Mouse (Mus musculus) embryonic facial prominence, embryonic 12.5 days (tissue): ENCODE data around the gene Usp24. TPM values are rescaled to one million over a fixed set of nuclear protein-coding genes. Genes with fewer than 3 reads are reported as not detected.

Experiments
- ATAC-seq: fragments of 200-750 bp; cut with Nextera tagmentation; 2 replicates; pipeline ENCODE4 v1.8.0; 2017; ENCODE audit not compliant: insufficient number of reproducible peaks, insufficient read depth, low FRiP score, low TSS enrichment
- H3K27ac ChIP-seq: fragments of 300-500 bp; sonication (generic); 2 replicates; pipeline ENCODE4 v1.5.1; 2016; ENCODE audit warnings: mild to moderate bottlenecking
- H3K27me3 ChIP-seq: fragments of 300-500 bp; sonication (generic); 2 replicates; pipeline ENCODE4 v1.6.1; 2016; ENCODE audit warnings: mild to moderate bottlenecking, moderate library complexity
- H3K36me3 ChIP-seq: fragments of 300-500 bp; sonication (generic); 2 replicates; pipeline ENCODE4 v1.6.1; 2016; ENCODE audit warnings: mild to moderate bottlenecking
- H3K4me1 ChIP-seq: fragments of 300-500 bp; sonication (generic); 2 replicates; pipeline ENCODE4 v1.6.1; 2016
- H3K4me2 ChIP-seq: fragments of 300-500 bp; sonication (generic); replicated peaks from 2 replicates; pipeline ENCODE4 v1.6.1; 2016; ENCODE audit warnings: mild to moderate bottlenecking, moderate library complexity
- H3K4me3 ChIP-seq: fragments of 300-500 bp; sonication (generic); 2 replicates; pipeline ENCODE4 v1.5.1; 2016; ENCODE audit warnings: mild to moderate bottlenecking
- H3K9ac ChIP-seq: fragments of 300-500 bp; sonication (generic); 2 replicates; pipeline ENCODE4 v1.6.1; 2016; ENCODE audit warnings: mild to moderate bottlenecking, moderate library complexity
- H3K9me3 ChIP-seq: fragments of 300-500 bp; sonication (generic); 2 replicates; pipeline ENCODE4 v1.6.1; 2016; ENCODE audit warnings: mild to moderate bottlenecking, moderate library complexity
- WGBS: fragments of 180-500 bp; shearing (Covaris S2); methylation state at CpG from one replicate; pipeline ENCODE4 v1.1.7; 2016; 5-methylcytosine and 5-hydroxymethylcytosine counted together
- polyA plus RNA-seq: library from polyadenylated mRNA; unstranded; fragments of >200 nt; fragmentation: Nextera tagmentation; extraction: Ambion mirVana; gene quantifications from 2 replicates; pipeline ENCODE4 v1.2.1, GENCODE M21; 2016

Usp24 gene
- polyA plus RNA-seq, 1 experiment from 2014 or later: 13.2 TPM

GRCm38 (mm10) chr4:106463174-106463801, 147.3 kb downstream of the Usp24 start:
- ATAC-seq: no peak
- 31% methylated on average over 21 of the region's 21 CpGs for whole genome bisulfite sequencing

GRCm38 (mm10) chr4:106467420-106468110, 151.6 kb downstream of the Usp24 start:
- ATAC-seq: no peak

More at GRCm38 (mm10) chr4:106463174-106463801, 147.3 kb downstream of the Usp24 start:
- Histone ChIP-seq H3K27me3 (peaks cover 44% of the 10 kb centered on the region), H3K9ac (peak overlapping the region; percentile 47; the same call in 1 of the 2 replicates), H3K4me1 (peaks cover 16% of the 10 kb centered on the region), H3K27ac (no peak overlapping the region), H3K36me3 (no peaks in the 10 kb centered on the region), H3K4me2 (peak overlapping the region; percentile 73), H3K9me3 (no peaks in the 10 kb centered on the region), H3K4me3 (peak overlapping the region; percentile 41)

GRCm38 (mm10) chr4:106470921-106471320, 154.9 kb downstream of the Usp24 start:
- Histone ChIP-seq H3K4me2 (no peak overlapping the region), H3K27ac (no peak overlapping the region), H3K9ac (no peak overlapping the region), H3K36me3 (no peaks in the 10 kb centered on the region), H3K4me1 (no peaks in the 10 kb centered on the region), H3K9me3 (no peaks in the 10 kb centered on the region), H3K4me3 (no peak overlapping the region), H3K27me3 (0 out of 2 replicates have a peak, but pooled peaks cover 6% of the 10 kb centered on the region)
- no peak for ATAC-seq
- 79% methylated on average over 5 of the region's 5 CpGs for WGBS

More at GRCm38 (mm10) chr4:106467420-106468110, 151.6 kb downstream of the Usp24 start:
- Histone ChIP-seq H3K36me3 (no peaks in the 10 kb centered on the region), H3K27me3 (peaks cover 30% of the 10 kb centered on the region), H3K4me1 (peaks cover 16% of the 10 kb centered on the region), H3K4me3 (no peak overlapping the region), H3K27ac (no peak overlapping the region), H3K9ac (no peak overlapping the region), H3K4me2 (no peak overlapping the region), H3K9me3 (no peaks in the 10 kb centered on the region)
- WGBS: 84% methylated on average over 13 of the region's 13 CpGs

- no peak overlapping the region for H3K4me3 ChIP-seq
- WGBS: 16% methylated on average over 3 of the region's 3 CpGs
- no peaks in the 10 kb centered on the region for H3K9me3 ChIP-seq
- H3K27ac ChIP-seq: no peak overlapping the region
- ATAC-seq: no peak
- H3K36me3 ChIP-seq: no peaks in the 10 kb centered on the region
- H3K9ac ChIP-seq: no peak overlapping the region
- H3K4me2 ChIP-seq: no peak overlapping the region
- 0 out of 2 replicates have a peak, but pooled peaks cover 6% of the 10 kb centered on the region for H3K27me3 ChIP-seq
- no peaks in the 10 kb centered on the region for H3K4me1 ChIP-seq
Measured at GRCm38 (mm10) chr4:106472335-106472734, 156.3 kb downstream of the Usp24 start.

- H3K9ac ChIP-seq: no peak overlapping the region
- H3K9me3 ChIP-seq: no peaks in the 10 kb centered on the region
- peak; percentile 64; the same call in 1 of the 2 replicates for ATAC-seq
- 6% methylated on average over 6 of the region's 6 CpGs for WGBS
- H3K27me3 ChIP-seq: 0 out of 2 replicates have a peak, but pooled peaks cover 6% of the 10 kb centered on the region
- H3K36me3 ChIP-seq: no peaks in the 10 kb centered on the region
- no peak overlapping the region for H3K4me2 ChIP-seq
- H3K4me3 ChIP-seq: no peak overlapping the region
- no peaks in the 10 kb centered on the region for H3K4me1 ChIP-seq
- H3K27ac ChIP-seq: no peak overlapping the region
Measured at GRCm38 (mm10) chr4:106474241-106474640, 158.2 kb downstream of the Usp24 start.

- Histone ChIP-seq H3K4me2 (no peak overlapping the region), H3K9me3 (no peaks in the 10 kb centered on the region), H3K4me3 (no peak overlapping the region), H3K27me3 (peaks cover 13% of the 10 kb centered on the region), H3K4me1 (no peaks in the 10 kb centered on the region), H3K27ac (no peak overlapping the region), H3K9ac (no peak overlapping the region), H3K36me3 (no peaks in the 10 kb centered on the region)
- ATAC-seq: no peak
- WGBS: 81% methylated on average over 3 of the region's 3 CpGs
Measured at GRCm38 (mm10) chr4:106480545-106480944, 164.5 kb downstream of the Usp24 start.

GRCm38 (mm10) chr4:106483215-106483727, 167.3 kb downstream of the Usp24 start:
- H3K36me3 ChIP-seq: no peaks in the 10 kb centered on the region
- no peaks in the 10 kb centered on the region for H3K9me3 ChIP-seq
- H3K27ac ChIP-seq: no peak overlapping the region
- ATAC-seq: no peak
- peaks cover 13% of the 10 kb centered on the region for H3K27me3 ChIP-seq
- H3K4me1 ChIP-seq: no peaks in the 10 kb centered on the region
- no peak overlapping the region for H3K4me3 ChIP-seq
- WGBS: 43% methylated on average over 7 of the region's 7 CpGs
- no peak overlapping the region for H3K4me2 ChIP-seq
- no peak overlapping the region for H3K9ac ChIP-seq

- H3K4me1 ChIP-seq: no peaks in the 10 kb centered on the region
- 87% methylated on average over 1 of the region's 1 CpGs for WGBS
- peaks cover 13% of the 10 kb centered on the region for H3K27me3 ChIP-seq
- no peak overlapping the region for H3K9ac ChIP-seq
- ATAC-seq: no peak
- no peak overlapping the region for H3K4me3 ChIP-seq
- no peaks in the 10 kb centered on the region for H3K9me3 ChIP-seq
- no peak overlapping the region for H3K27ac ChIP-seq
- no peaks in the 10 kb centered on the region for H3K36me3 ChIP-seq
- H3K4me2 ChIP-seq: no peak overlapping the region
Measured at GRCm38 (mm10) chr4:106483831-106484230, 167.8 kb downstream of the Usp24 start.

GRCm38 (mm10) chr4:106490620-106491019, 174.6 kb downstream of the Usp24 start:
- Histone ChIP-seq H3K27ac (no peak overlapping the region), H3K9ac (no peak overlapping the region), H3K4me1 (no peaks in the 10 kb centered on the region), H3K36me3 (no peaks in the 10 kb centered on the region), H3K9me3 (no peaks in the 10 kb centered on the region), H3K4me2 (no peak overlapping the region), H3K4me3 (no peak overlapping the region), H3K27me3 (no peaks in the 10 kb centered on the region)
- 68% methylated on average over 4 of the region's 4 CpGs for WGBS
- no peak for ATAC-seq

Other genes with a start within 250 kb of the Usp24 start
- gene Pcsk9, start 148.1 kb downstream of the Usp24 start, polyA plus RNA-seq: 1.8 and 1.9 TPM in 2 replicates
- gene Bsnd, start 176.1 kb downstream of the Usp24 start, polyA plus RNA-seq: not detected in 2 replicates
- 5.5 and 6.0 TPM in 2 replicates for gene Dhcr24, start 244.8 kb downstream of the Usp24 start, polyA plus RNA-seq